Mouse (Mus musculus) T-helper 17 cell (primary cell): ENCODE data around the gene Ddx19b.

ENCODE experiments used
- in situ Hi-C, 2 experiments: fragments of 300-600 bp; cut with MboI, MseI; formaldehyde crosslinking; loops; 1 replicate in 1 of 2; 2 replicates in 1 of 2; pipeline ENCODE4 v1.15.1; 2025; ENCODE audit warnings: high pct_unique_total_duplicates in 2 of 2

The Ddx19b gene

DNA sequence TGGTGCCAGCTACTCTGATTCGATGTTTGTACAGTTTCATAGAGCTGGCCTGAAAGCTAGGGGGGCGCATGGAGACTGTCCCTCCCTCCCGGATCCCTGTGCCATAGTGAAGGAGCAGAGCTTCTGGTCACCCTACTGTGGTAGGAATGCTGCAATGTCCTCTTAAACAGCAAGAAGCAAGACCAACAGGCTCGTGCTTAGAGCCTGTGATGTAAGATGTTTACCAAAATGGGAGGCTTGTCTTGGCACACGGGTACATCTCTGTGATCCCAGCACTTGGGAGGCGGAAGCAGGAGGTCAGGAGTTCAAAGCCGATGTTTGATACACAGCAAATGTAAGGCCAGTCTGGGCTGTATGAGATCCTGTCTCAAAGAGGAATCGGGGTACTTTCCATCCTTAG lies 65.0 kb downstream of the Ddx19b start:
- in situ Hi-C loops: no loop called here

DNA sequence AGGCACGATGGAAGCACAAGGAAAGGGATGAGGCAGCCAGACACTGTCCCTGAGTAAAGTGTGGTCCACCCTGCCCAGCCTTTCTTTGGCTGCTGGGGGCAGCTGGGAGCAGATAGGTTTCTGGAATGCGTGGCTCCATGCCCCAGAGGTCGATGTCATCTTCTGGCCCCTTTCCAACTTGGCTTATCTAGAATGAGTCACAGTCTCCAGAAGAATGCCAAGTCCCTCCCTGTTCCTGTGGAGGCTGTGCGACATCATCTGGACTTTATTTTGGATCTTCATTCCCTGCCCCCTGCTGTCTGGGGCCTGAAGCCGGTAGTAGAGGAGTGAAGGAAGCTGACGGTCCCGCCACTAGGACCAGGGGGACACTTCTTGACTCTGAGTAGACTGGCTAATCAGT lies 66.0 kb downstream of the Ddx19b start:
- in situ Hi-C loops: no loop called here

- in situ Hi-C loops: no loop called here
Measured at GRCm38 (mm10) chr8:110964666-110965065, 66.9 kb downstream of the Ddx19b start.

- in situ Hi-C loops: no loop called here
Measured at GRCm38 (mm10) chr8:110963051-110963450, 68.5 kb downstream of the Ddx19b start.

GRCm38 (mm10) chr8:110959906-110960305 lies 71.6 kb downstream of the Ddx19b start:
- in situ Hi-C loops: loop anchor here in 1 of 2 experiments (5.0 kb wide), 1 partner anchor 38 kb away; no protein-coding TSS in a partner anchor

DNA sequence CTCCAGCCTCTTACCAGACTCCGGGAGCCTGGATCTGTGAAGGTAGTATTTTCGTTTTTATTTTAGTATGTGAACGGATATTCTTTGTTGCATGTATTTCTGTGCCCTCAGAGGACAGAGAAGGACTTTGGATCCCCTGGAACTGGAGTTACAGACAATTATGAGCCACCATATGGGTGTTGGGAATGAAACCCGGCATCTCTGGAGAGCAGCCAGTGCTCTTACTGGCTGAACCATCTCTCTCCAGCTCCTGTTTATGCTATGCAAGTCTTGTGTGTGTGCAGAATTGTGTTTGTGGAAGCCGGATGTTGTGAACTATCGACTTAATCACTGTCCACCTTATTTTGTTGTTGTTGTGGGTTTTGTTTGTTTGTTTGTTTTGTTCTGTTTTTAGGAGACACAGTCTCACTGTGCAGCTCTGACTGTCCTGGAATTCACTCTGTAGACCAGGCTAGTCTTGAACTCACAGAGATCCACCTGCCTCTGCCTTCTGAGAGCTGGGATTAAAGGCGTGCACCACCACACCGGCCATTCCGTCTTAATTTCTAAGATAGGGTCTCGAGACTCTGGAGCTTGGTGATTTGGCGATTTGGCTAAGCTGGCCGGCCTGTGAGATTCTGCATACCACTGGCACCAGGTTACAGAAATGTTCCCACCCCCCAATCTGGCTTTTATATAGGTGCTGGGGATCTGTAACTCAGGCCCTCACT lies 72.3 kb downstream of the Ddx19b start:
- in situ Hi-C loops: loop anchor here in 1 of 2 experiments (5.0 kb wide), 1 partner anchor 37 kb away; no protein-coding TSS in a partner anchor

DNA sequence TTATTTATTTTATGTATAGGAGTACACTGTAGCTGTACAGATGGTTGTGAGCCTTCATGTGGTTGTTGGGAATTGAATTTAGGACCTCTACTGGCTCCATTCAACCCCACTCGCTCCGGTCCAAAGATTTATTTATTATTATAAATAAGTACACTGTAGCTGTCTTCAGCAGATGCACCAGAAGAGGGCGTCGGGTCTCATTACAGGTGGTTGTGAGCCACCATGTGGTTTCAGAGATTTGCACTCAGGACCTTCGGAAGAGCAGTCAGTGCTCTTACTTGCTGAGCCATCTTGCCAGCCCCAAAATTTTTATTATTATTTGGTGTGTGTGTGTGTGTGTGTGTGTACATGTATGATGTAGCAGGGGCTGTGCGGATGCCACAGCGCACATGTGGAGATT lies 73.0 kb downstream of the Ddx19b start:
- in situ Hi-C loops: loop anchor here in 1 of 2 experiments (5.0 kb wide), 1 partner anchor 36 kb away; no protein-coding TSS in a partner anchor

- in situ Hi-C loops: loop anchor here in 1 of 2 experiments (5.0 kb wide), 1 partner anchor 36 kb away; no protein-coding TSS in a partner anchor
Measured at GRCm38 (mm10) chr8:110958135-110958534, 73.4 kb downstream of the Ddx19b start.

- in situ Hi-C loops: loop anchor here in 1 of 2 experiments (5.0 kb wide), 1 partner anchor 35 kb away; no protein-coding TSS in a partner anchor
Measured at GRCm38 (mm10) chr8:110957471-110957870, 74.1 kb downstream of the Ddx19b start.

- in situ Hi-C loops: loop anchor here in 1 of 2 experiments (5.0 kb wide), 1 partner anchor 35 kb away; no protein-coding TSS in a partner anchor
Measured at GRCm38 (mm10) chr8:110956619-110957450, 74.7 kb downstream of the Ddx19b start.

- in situ Hi-C loops: loop anchor here in 1 of 2 experiments (5.0 kb wide), 1 partner anchor 32 kb away; no protein-coding TSS in a partner anchor
Measured at GRCm38 (mm10) chr8:110954776-110955175, 76.8 kb downstream of the Ddx19b start.
